Mouse (Mus musculus) colon, adult 2 months (tissue): ENCODE results near the gene Cdk20. TPM values are rescaled to one million over a fixed set of nuclear protein-coding genes. Genes with fewer than 3 reads are reported as not detected.

Experiments
- polyA plus RNA-seq: library from polyadenylated mRNA; depleted of rRNA; stranded (reverse); fragments of >200 nt; gene quantifications from 2 replicates; pipeline ENCODE4 v1.2.3, GENCODE M21; 2012; rRNA removed

Gene Cdk20
- polyA plus RNA-seq, result 14.3 and 17.6 TPM in 2 replicates

GRCm38 (mm10) chr13:64432017-64432995, at the start of gene Cdk20:
TSS of gene Cdk20 (plus strand) at chr13:64432314.

Other genes starting within 250 kb of the Cdk20 start
- gene Cdc14b, start 157.0 kb upstream of the Cdk20 start, polyA plus RNA-seq, result 2.4 and 3.4 TPM in 2 replicates
- 10.8 and 13.6 TPM in 2 replicates for gene Aaed1, start 119.6 kb upstream of the Cdk20 start, polyA plus RNA-seq
- 47.0 and 67.9 TPM in 2 replicates for gene Ctsl, start 61.4 kb upstream of the Cdk20 start, polyA plus RNA-seq
- gene Fam240b, start 65.5 kb downstream of the Cdk20 start, polyA plus RNA-seq, result not detected in 2 replicates